Mouse (Mus musculus) monocyte, adult 5-6 weeks (primary cell): ENCODE results near the gene Dgkd. TPM values are rescaled to one million over a fixed set of nuclear protein-coding genes. Genes with fewer than 3 reads are reported as not detected.

ENCODE experiments used
- ATAC-seq: fragments of 153-309, 156-312 bp; replicated peaks from 2 replicates; pipeline ENCODE4 v1.8.0; 2017; ENCODE audit warnings: mild to moderate bottlenecking; ENCODE audit not compliant: low TSS enrichment, insufficient number of reproducible peaks, severe bottlenecking, poor library complexity, low FRiP score
- total RNA-seq: library from RNA; stranded (forward); fragments of 200-1000, 200-491, 200-594 nt; gene quantifications from 3 replicates; pipeline ENCODE4 v1.2.3, GENCODE M21; 2017

Gene Dgkd
- total RNA-seq, 1 experiment from 2014 or later: 98.9 TPM

GRCm38 (mm10) chr1:87846801-87847474 lies 6.1 kb upstream of the Dgkd start:
- peak; percentile 45; the same call in 1 of the 2 replicates for ATAC-seq

- no peak for ATAC-seq
These were observed 5.5 kb upstream of the Dgkd start for GRCm38 (mm10) chr1:87847475-87848168.

- no peak for ATAC-seq
These were observed 4.7 kb upstream of the Dgkd start for GRCm38 (mm10) chr1:87848237-87848996.

GRCm38 (mm10) chr1:87849278-87849677 lies 3.8 kb upstream of the Dgkd start:
- peak; percentile 71 for ATAC-seq

- no peak for ATAC-seq
These were observed 1.7 kb upstream of the Dgkd start for GRCm38 (mm10) chr1:87851344-87851743.

- no peak for ATAC-seq
These were observed 851 bp upstream of the Dgkd start for GRCm38 (mm10) chr1:87852081-87852790.

- no peak for ATAC-seq
These were observed 694 bp downstream of the Dgkd start for GRCm38 (mm10) chr1:87853601-87854361.

GRCm38 (mm10) chr1:87854411-87854810 lies 1.3 kb downstream of the Dgkd start:
- no peak for ATAC-seq

GRCm38 (mm10) chr1:87854851-87855251 lies 1.8 kb downstream of the Dgkd start:
- ATAC-seq: no peak

GRCm38 (mm10) chr1:87855522-87855921 lies 2.4 kb downstream of the Dgkd start:
- no peak for ATAC-seq

GRCm38 (mm10) chr1:87856823-87857222 lies 3.7 kb downstream of the Dgkd start:
- ATAC-seq: peak; percentile 71

- ATAC-seq: no peak
These were observed 4.9 kb downstream of the Dgkd start for GRCm38 (mm10) chr1:87858031-87858430.

GRCm38 (mm10) chr1:87858529-87858928 lies 5.4 kb downstream of the Dgkd start:
- no peak for ATAC-seq

- no peak for ATAC-seq
These were observed 10.5 kb downstream of the Dgkd start for GRCm38 (mm10) chr1:87863602-87864001.

GRCm38 (mm10) chr1:87864889-87865288 lies 11.8 kb downstream of the Dgkd start:
- ATAC-seq: no peak

GRCm38 (mm10) chr1:87866672-87867071 lies 13.6 kb downstream of the Dgkd start:
- ATAC-seq: no peak

GRCm38 (mm10) chr1:87871546-87871945 lies 18.5 kb downstream of the Dgkd start:
- no peak for ATAC-seq

GRCm38 (mm10) chr1:87873081-87873480 lies 20.0 kb downstream of the Dgkd start:
- ATAC-seq: no peak
